Mouse (Mus musculus) liver, embryonic 13.5 days (tissue): ENCODE results near the gene Phf1. TPM values are rescaled to one million over a fixed set of nuclear protein-coding genes. Genes with fewer than 3 reads are reported as not detected.

Experiments used
- ATAC-seq: fragments of 200-750 bp; cut with Nextera tagmentation; 2 replicates; pipeline ENCODE4 v1.8.0; 2017; ENCODE audit warnings: low read depth, mild to moderate bottlenecking, moderate number of reproducible peaks, moderate library complexity
- DNase-seq: peaks from one replicate; pipeline ENCODE4 v3.0.0; 2022
- H3K27ac ChIP-seq: fragments of 300-500 bp; sonication (generic); 2 replicates; pipeline ENCODE4 v1.5.1; 2015; ENCODE audit warnings: moderate library complexity, mild to moderate bottlenecking, inconsistent platforms
- H3K27me3 ChIP-seq: fragments of 300-500 bp; sonication (generic); 2 replicates; pipeline ENCODE4 v1.6.1; 2015; ENCODE audit warnings: mild to moderate bottlenecking, inconsistent platforms
- H3K36me3 ChIP-seq: fragments of 300-500 bp; sonication (generic); 2 replicates; pipeline ENCODE4 v1.6.1; 2015; ENCODE audit warnings: mild to moderate bottlenecking, inconsistent platforms
- H3K4me1 ChIP-seq: fragments of 300-500 bp; sonication (generic); replicated peaks from 2 replicates; pipeline ENCODE4 v1.6.1; 2015; ENCODE audit warnings: inconsistent platforms
- H3K4me2 ChIP-seq: fragments of 300-500 bp; sonication (generic); 2 replicates; pipeline ENCODE4 v1.6.1; 2015; ENCODE audit warnings: inconsistent platforms, mild to moderate bottlenecking, moderate library complexity
- H3K4me3 ChIP-seq: fragments of 300-500 bp; sonication (generic); replicated peaks from 2 replicates; pipeline ENCODE4 v1.5.1; 2015; ENCODE audit warnings: mild to moderate bottlenecking, inconsistent platforms
- H3K9ac ChIP-seq: fragments of 300-500 bp; sonication (generic); 2 replicates; pipeline ENCODE4 v1.6.1; 2015; ENCODE audit warnings: mild to moderate bottlenecking, inconsistent platforms
- H3K9me3 ChIP-seq: fragments of 300-500 bp; sonication (generic); replicated peaks from 2 replicates; pipeline ENCODE4 v1.6.1; 2016; ENCODE audit warnings: inconsistent platforms
- WGBS: fragments of 180-500 bp; shearing (Covaris S2); methylation state at CpG from one replicate; pipeline ENCODE4 v1.1.7; 2015; ENCODE audit not compliant: insufficient replicate concordance; 5-methylcytosine and 5-hydroxymethylcytosine counted together
- polyA plus RNA-seq: library from polyadenylated mRNA; unstranded; fragments of >200 nt; fragmentation: Nextera tagmentation; extraction: Ambion mirVana; gene quantifications from 2 replicates; pipeline ENCODE4 v1.2.1, GENCODE M21; 2015

Phf1 gene
- polyA plus RNA-seq, 1 experiment from 2014 or later, result 1.6 TPM

- no peaks in the 10 kb centered on the region for H3K9me3 ChIP-seq
- peaks cover 46% of the 10 kb centered on the region for H3K4me1 ChIP-seq
- DNase-seq (no peak), ATAC-seq (no peak)
- H3K4me2 ChIP-seq, result peak overlapping the region; percentile 99
- no peak overlapping the region; the same call in 1 of the 2 replicates for H3K27ac ChIP-seq
- H3K27me3 ChIP-seq, result no peaks in the 10 kb centered on the region
- H3K4me3 ChIP-seq, result peak overlapping the region; percentile 71
- H3K9ac ChIP-seq, result peak overlapping the region; percentile 81
- H3K36me3 ChIP-seq, result peaks cover 76% of the 10 kb centered on the region
- WGBS, result 74% methylated on average over 16 of the region's 16 CpGs
These were observed 1.3 kb downstream of the Phf1 start for GRCm38 (mm10) chr17:26933885-26934827.

- no peak overlapping the region for H3K4me3 ChIP-seq
- DNase-seq (no peak), ATAC-seq (no peak)
These were observed 2.2 kb downstream of the Phf1 start for GRCm38 (mm10) chr17:26935027-26935426.

GRCm38 (mm10) chr17:26936453-26936852, 3.6 kb downstream of the Phf1 start:
- DNase-seq (no peak), ATAC-seq (no peak)
- Histone ChIP-seq H3K9ac (0 out of 2 replicates have a peak overlapping the region, but pooled peaks have one; percentile 19), H3K4me3 (no peak overlapping the region), H3K4me2 (no peak overlapping the region), H3K36me3 (peaks cover 53% of the 10 kb centered on the region), H3K27ac (peak overlapping the region; percentile 5; the same call in 1 of the 2 replicates), H3K4me1 (peaks cover 63% of the 10 kb centered on the region), H3K9me3 (no peaks in the 10 kb centered on the region), H3K27me3 (no peaks in the 10 kb centered on the region)
- WGBS, result 82% methylated on average over 12 of the region's 12 CpGs

More at GRCm38 (mm10) chr17:26935027-26935426, 2.2 kb downstream of the Phf1 start:
- Histone ChIP-seq H3K36me3 (peaks cover 68% of the 10 kb centered on the region), H3K9me3 (no peaks in the 10 kb centered on the region), H3K4me1 (peaks cover 49% of the 10 kb centered on the region), H3K4me2 (no peak overlapping the region), H3K27ac (no peak overlapping the region), H3K27me3 (no peaks in the 10 kb centered on the region), H3K9ac (no peak overlapping the region)
- 86% methylated on average over 9 of the region's 9 CpGs for WGBS

GRCm38 (mm10) chr17:26936921-26937695, 4.3 kb downstream of the Phf1 start:
- Histone ChIP-seq H3K9ac (peak overlapping the region; percentile 19; the same call in 1 of the 2 replicates), H3K36me3 (peaks cover 47% of the 10 kb centered on the region), H3K4me3 (peak overlapping the region; percentile 78), H3K27me3 (no peaks in the 10 kb centered on the region), H3K4me2 (peak overlapping the region; percentile 97), H3K27ac (peak overlapping the region; percentile 88; the same call in 1 of the 2 replicates), H3K4me1 (peaks cover 64% of the 10 kb centered on the region), H3K9me3 (no peaks in the 10 kb centered on the region)
- DNase-seq (no peak), ATAC-seq (no peak)
- WGBS, result 85% methylated on average over 15 of the region's 15 CpGs

GRCm38 (mm10) chr17:26937883-26938695, 5.2 kb downstream of the Phf1 start:
- no peak for DNase-seq
- H3K4me3 ChIP-seq, result peak overlapping the region; percentile 78
- WGBS, result 45% methylated on average over 16 of the region's 16 CpGs

GRCm38 (mm10) chr17:26938731-26939130, 5.9 kb downstream of the Phf1 start:
- under 1% methylated on average over 22 of the region's 22 CpGs for WGBS
- no peaks in the 10 kb centered on the region for H3K9me3 ChIP-seq
- H3K27ac ChIP-seq, result peak overlapping the region; percentile 88
- H3K4me1 ChIP-seq, result peaks cover 53% of the 10 kb centered on the region
- ATAC-seq, result no peak
- DNase-seq, result no peak
- H3K36me3 ChIP-seq, result peaks cover 41% of the 10 kb centered on the region
- H3K4me3 ChIP-seq, result peak overlapping the region; percentile 78
- peak overlapping the region; percentile 97 for H3K4me2 ChIP-seq
- no peaks in the 10 kb centered on the region for H3K27me3 ChIP-seq
- peak overlapping the region; percentile 85 for H3K9ac ChIP-seq

More at GRCm38 (mm10) chr17:26937883-26938695, 5.2 kb downstream of the Phf1 start:
- peak overlapping the region; percentile 97 for H3K4me2 ChIP-seq
- peak overlapping the region; percentile 85 for H3K9ac ChIP-seq
- H3K27me3 ChIP-seq, result no peaks in the 10 kb centered on the region
- no peak for ATAC-seq
- H3K9me3 ChIP-seq, result no peaks in the 10 kb centered on the region
- H3K4me1 ChIP-seq, result peaks cover 59% of the 10 kb centered on the region
- H3K27ac ChIP-seq, result peak overlapping the region; percentile 88
- H3K36me3 ChIP-seq, result peaks cover 41% of the 10 kb centered on the region

- DNase-seq, result peak; percentile 100
- peaks cover 46% of the 10 kb centered on the region for H3K4me1 ChIP-seq
- WGBS, result under 1% methylated on average over 70 of the region's 70 CpGs
These were observed 6.5 kb downstream of the Phf1 start, which contains the start of gene Cuta for GRCm38 (mm10) chr17:26939178-26939972. Cuta (minus strand) TSS chr17:26939569.

GRCm38 (mm10) chr17:26939973-26940300, 7.1 kb downstream of the Phf1 start:
- Histone ChIP-seq H3K27ac (peak overlapping the region; percentile 95), H3K9ac (peak overlapping the region; percentile 93), H3K4me3 (peak overlapping the region; percentile 69), H3K27me3 (peaks cover 5% of the 10 kb centered on the region; the same call in 1 of the 2 replicates), H3K36me3 (peaks cover 32% of the 10 kb centered on the region), H3K9me3 (no peaks in the 10 kb centered on the region), H3K4me1 (peaks cover 43% of the 10 kb centered on the region), H3K4me2 (peak overlapping the region; percentile 97)
- DNase-seq (no peak), ATAC-seq (no peak)
- WGBS, result 7% methylated on average over 3 of the region's 3 CpGs

More at GRCm38 (mm10) chr17:26939178-26939972, 6.5 kb downstream of the Phf1 start, which contains the start of gene Cuta:
- ATAC-seq, result peak; percentile 89
- peak within 1 kb of the TSS; percentile 95 for H3K27ac ChIP-seq
- H3K27me3 ChIP-seq, result peaks cover 2% of the 10 kb centered on the region; the same call in 1 of the 2 replicates
- peak within 1 kb of the TSS; percentile 78 for H3K4me3 ChIP-seq
- peak within 1 kb of the TSS; percentile 97 for H3K4me2 ChIP-seq
- no peaks in the 10 kb centered on the region for H3K9me3 ChIP-seq
- peaks cover 37% of the 10 kb centered on the region for H3K36me3 ChIP-seq
- H3K9ac ChIP-seq, result peak within 1 kb of the TSS; percentile 93

- Histone ChIP-seq H3K36me3 (peaks cover 19% of the 10 kb centered on the region), H3K9me3 (no peaks in the 10 kb centered on the region), H3K4me2 (peak within 1 kb of the TSS; percentile 97), H3K27me3 (peaks cover 5% of the 10 kb centered on the region; the same call in 1 of the 2 replicates), H3K4me1 (peaks cover 52% of the 10 kb centered on the region), H3K4me3 (peak within 1 kb of the TSS; percentile 69), H3K9ac (peak within 1 kb of the TSS; percentile 93), H3K27ac (peak within 1 kb of the TSS; percentile 95)
- WGBS, result 5% methylated on average over 20 of the region's 24 CpGs
- no peak for DNase-seq
- ATAC-seq, result no peak
These were observed 8.4 kb downstream of the Phf1 start, which contains the start of gene Syngap1 for GRCm38 (mm10) chr17:26941031-26941789. Syngap1 (plus strand) TSS chr17:26941253.
